Mouse (Mus musculus): Measurements from ENCODE around the gene Camta2.

The Camta2 gene

GRCm38 (mm10) chr11:70693504-70693903 lies 5.6 kb upstream of the Camta2 start:
- no peak for DNase-seq (ENCODE audit: low spot score in 2 of 2)

GRCm38 (mm10) chr11:70689578-70689977 lies 1.7 kb upstream of the Camta2 start:
- no peak for DNase-seq (ENCODE audit: low spot score in 2 of 2)

- DNase-seq (ENCODE audit: low spot score in 2 of 2): no peak
Measured at GRCm38 (mm10) chr11:70688372-70688771, 467 bp upstream of the Camta2 start.

- peak; percentile 62 to 72 for DNase-seq (ENCODE audit: low spot score in 2 of 2)
Measured at GRCm38 (mm10) chr11:70686901-70687566, 871 bp downstream of the Camta2 start.

GRCm38 (mm10) chr11:70683640-70684039 lies 4.3 kb downstream of the Camta2 start:
- no peak for DNase-seq (ENCODE audit: low spot score in 2 of 2)

GRCm38 (mm10) chr11:70681897-70682581 lies 5.9 kb downstream of the Camta2 start:
- peak; percentile 65 to 80 for DNase-seq (ENCODE audit: low spot score in 2 of 2)

GRCm38 (mm10) chr11:70681170-70681569 lies 6.7 kb downstream of the Camta2 start:
- DNase-seq (ENCODE audit: low spot score in 2 of 2): no peak

- peak in 1 of 2 experiments; percentile 63 for DNase-seq (ENCODE audit: low spot score in 2 of 2)
Measured at GRCm38 (mm10) chr11:70679894-70680293, 8.0 kb downstream of the Camta2 start.

GRCm38 (mm10) chr11:70679361-70679760 lies 8.5 kb downstream of the Camta2 start:
- DNase-seq (ENCODE audit: low spot score in 2 of 2): no peak

GRCm38 (mm10) chr11:70678576-70678975 lies 9.3 kb downstream of the Camta2 start:
- DNase-seq (ENCODE audit: low spot score in 2 of 2): no peak

- no peak for DNase-seq (ENCODE audit: low spot score in 2 of 2)
Measured at GRCm38 (mm10) chr11:70678092-70678491, 9.8 kb downstream of the Camta2 start.

- no peak for DNase-seq (ENCODE audit: low spot score in 2 of 2)
Measured at GRCm38 (mm10) chr11:70674501-70674900, 13.4 kb downstream of the Camta2 start.

- DNase-seq (ENCODE audit: low spot score in 2 of 2): no peak
Measured at GRCm38 (mm10) chr11:70674014-70674413, 13.9 kb downstream of the Camta2 start.

GRCm38 (mm10) chr11:70671333-70672047 lies 16.4 kb downstream of the Camta2 start:
- DNase-seq (ENCODE audit: low spot score in 2 of 2): no peak

GRCm38 (mm10) chr11:70670483-70670882 lies 17.4 kb downstream of the Camta2 start:
- DNase-seq (ENCODE audit: low spot score in 2 of 2): no peak

- peak; percentile 84 to 85 for DNase-seq (ENCODE audit: low spot score in 2 of 2)
Measured at GRCm38 (mm10) chr11:70669582-70670345, 18.1 kb downstream of the Camta2 start.

- peak; percentile 99 to 100 for DNase-seq (ENCODE audit: low spot score in 2 of 2)
Measured at GRCm38 (mm10) chr11:70668771-70669505, 19.0 kb downstream of the Camta2 start, which contains the start of gene Spag7. Gene Spag7 (minus strand): TSS chr11:70669416.

GRCm38 (mm10) chr11:70668335-70668770 lies 19.6 kb downstream of the Camta2 start:
- DNase-seq (ENCODE audit: low spot score in 2 of 2): peak in 1 of 2 experiments; percentile 89

GRCm38 (mm10) chr11:70667271-70668150 lies 20.4 kb downstream of the Camta2 start:
- no peak for DNase-seq (ENCODE audit: low spot score in 2 of 2)

GRCm38 (mm10) chr11:70666687-70667086 lies 21.2 kb downstream of the Camta2 start:
- no peak for DNase-seq (ENCODE audit: low spot score in 2 of 2)

Measured in right cerebral cortex, postnatal 10 days (tissue).